Mouse (Mus musculus) frontal cortex, postnatal 10 days (tissue): ENCODE measurements at regions not wholly inside any gene's neighbourhood (a gene's known extent, or its start where the extent isn't known, plus 50 kb on each side); places are given as distances from the start of the nearest gene placed in this dataset.
A peak's percentile ranks its signal among the peaks of the same experiment; 100 is the strongest.

Source experiments
- DNase-seq, 2 experiments: peaks; one replicate each; pipeline ENCODE4 v3.0.0; 2022; ENCODE audit warnings: low spot score in 2 of 2, mixed read lengths in 1 of 2

GRCm38 (mm10) chr4:55624779-55625178 is 92.5 kb upstream of the Klf4 start:
- DNase-seq = no peak

GRCm38 (mm10) chr4:55623151-55623760 is 91.0 kb upstream of the Klf4 start:
- DNase-seq = no peak

- no peak for DNase-seq
Measured at GRCm38 (mm10) chr4:55622651-55623050, 90.4 kb upstream of the Klf4 start.

GRCm38 (mm10) chr4:55619891-55620290 is 87.6 kb upstream of the Klf4 start:
- DNase-seq = no peak

GRCm38 (mm10) chr4:55615808-55616207 is 83.5 kb upstream of the Klf4 start:
- no peak for DNase-seq

GRCm38 (mm10) chr4:55613523-55613922 is 81.3 kb upstream of the Klf4 start:
- DNase-seq = no peak

- DNase-seq = no peak
Measured at GRCm38 (mm10) chr4:55610998-55611397, 78.7 kb upstream of the Klf4 start.

- DNase-seq = no peak
Measured at GRCm38 (mm10) chr4:55609214-55609613, 76.9 kb upstream of the Klf4 start.

- no peak for DNase-seq
Measured at GRCm38 (mm10) chr4:55605541-55605940, 73.3 kb upstream of the Klf4 start.

- DNase-seq = no peak
Measured at GRCm38 (mm10) chr4:55604915-55605314, 72.6 kb upstream of the Klf4 start.

GRCm38 (mm10) chr4:55603821-55604435 is 71.7 kb upstream of the Klf4 start:
- DNase-seq = no peak

- peak in 1 of 2 experiments; percentile 10 for DNase-seq
Measured at GRCm38 (mm10) chr4:55595203-55595602, 62.9 kb upstream of the Klf4 start.

- DNase-seq = no peak
Measured at GRCm38 (mm10) chr4:55594699-55595098, 62.4 kb upstream of the Klf4 start.

GRCm38 (mm10) chr4:55593132-55593531 is 60.9 kb upstream of the Klf4 start:
- DNase-seq = no peak

GRCm38 (mm10) chr4:55586212-55586611 is 53.9 kb upstream of the Klf4 start:
- no peak for DNase-seq

GRCm38 (mm10) chr4:55583589-55583988 is 51.3 kb upstream of the Klf4 start:
- no peak for DNase-seq
